ENCODE assay signal across 7 mouse cellular contexts in genomic region chr12:98670429-98670828, GRCm38 (mm10).
"Had no signal": no experiment of that assay in that cellular context is flagged by ENCODE, and none has a peak within 500 bp of the region (broad histone marks: within the 10 kb centered on the region; RNA-seq: fewer than 3 reads in every experiment).

No protein-coding gene starts in this region.

- DNase-seq: liver, embryonic 13.5 days; retina, postnatal 1 day; right cerebral cortex, postnatal 4 days; spleen, adult 18-20 months; thymus, adult 2 months; thymus, postnatal 36 days had no signal

- ATAC-seq: midbrain, embryonic 16.5 days had no signal
